Mouse (Mus musculus) activated CD4-positive, CD25-positive, alpha-beta regulatory T cell, adult 4 months (primary cell): ENCODE measurements around the gene Tnfsf10. TPM values are rescaled to one million over a fixed set of nuclear protein-coding genes. Genes with fewer than 3 reads are reported as not detected.

ENCODE experiments used
- ATAC-seq: one replicate; pipeline ENCODE4 v1.8.0; 2017
- polyA plus RNA-seq, 2 experiments: library from polyadenylated mRNA; unstranded; fragments of 100-300 nt; shearing (Covaris generic); gene quantifications; one replicate each; pipeline ENCODE4 v1.2.1; 2017

The Tnfsf10 gene
- polyA plus RNA-seq, 2 experiments from 2014 or later, result 18.8 to 23.6 TPM

- no peak for ATAC-seq
These were observed 5.9 kb upstream of the Tnfsf10 start for GRCm38 (mm10) chr3:27310973-27311372.

- ATAC-seq, result no peak
These were observed 5.4 kb upstream of the Tnfsf10 start for GRCm38 (mm10) chr3:27311475-27311874.

- peak; percentile 19 for ATAC-seq
These were observed 2.2 kb upstream of the Tnfsf10 start for GRCm38 (mm10) chr3:27314506-27315164.

GRCm38 (mm10) chr3:27317288-27318024 is 628 bp downstream of the Tnfsf10 start:
- ATAC-seq, result no peak

- no peak for ATAC-seq
These were observed 2.8 kb downstream of the Tnfsf10 start for GRCm38 (mm10) chr3:27319650-27320049.

- no peak for ATAC-seq
These were observed 4.0 kb downstream of the Tnfsf10 start for GRCm38 (mm10) chr3:27320613-27321495.

- ATAC-seq, result peak; percentile 67
These were observed 5.8 kb downstream of the Tnfsf10 start for GRCm38 (mm10) chr3:27322591-27322990.

GRCm38 (mm10) chr3:27323551-27323950 is 6.7 kb downstream of the Tnfsf10 start:
- no peak for ATAC-seq

DNA sequence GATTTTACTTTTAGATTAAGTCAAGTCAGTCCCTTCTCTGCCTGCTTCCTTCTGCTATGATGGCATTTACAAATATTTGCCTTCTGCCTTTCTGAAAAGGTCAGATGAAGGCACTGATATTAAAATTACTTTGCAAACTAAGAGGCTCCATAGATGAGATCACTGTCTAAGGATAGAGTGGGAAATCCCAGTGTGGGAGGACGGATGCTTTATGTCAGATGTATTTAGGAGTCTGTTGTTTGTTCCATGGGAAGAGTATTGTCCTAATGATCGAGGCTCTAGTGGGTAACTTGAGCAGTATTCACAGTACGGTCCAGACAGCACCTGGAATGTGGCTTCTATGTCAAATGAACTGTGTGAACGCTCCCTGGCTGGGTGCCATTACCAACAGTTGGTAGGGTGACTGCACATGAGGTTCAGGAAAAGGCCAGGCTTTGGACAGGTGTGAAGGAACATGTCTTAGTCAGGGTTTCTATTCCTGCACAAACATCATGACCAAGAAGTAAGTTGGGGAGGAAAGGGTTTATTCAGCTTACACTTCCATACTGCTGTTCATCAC is 9.9 kb downstream of the Tnfsf10 start:
- peak; percentile 7 for ATAC-seq

DNA sequence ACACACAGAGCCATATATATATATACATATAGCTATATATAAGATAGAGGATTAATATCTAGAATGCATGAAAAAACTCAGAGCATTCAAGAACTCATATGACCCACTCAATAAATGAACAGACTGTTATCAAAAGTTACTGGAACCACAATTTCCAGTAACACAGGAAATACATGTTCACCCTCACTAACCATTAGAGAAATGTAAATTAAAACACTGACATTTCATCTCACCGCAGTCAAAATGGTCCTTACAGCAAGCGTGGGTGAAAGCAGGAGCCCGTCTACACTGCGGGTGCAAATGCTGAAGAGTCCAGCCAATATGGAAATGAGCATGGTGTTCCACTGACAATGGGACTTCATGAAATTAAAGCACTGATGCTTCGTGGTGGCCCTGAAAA is 13.9 kb downstream of the Tnfsf10 start:
- peak; percentile 76 for ATAC-seq

DNA sequence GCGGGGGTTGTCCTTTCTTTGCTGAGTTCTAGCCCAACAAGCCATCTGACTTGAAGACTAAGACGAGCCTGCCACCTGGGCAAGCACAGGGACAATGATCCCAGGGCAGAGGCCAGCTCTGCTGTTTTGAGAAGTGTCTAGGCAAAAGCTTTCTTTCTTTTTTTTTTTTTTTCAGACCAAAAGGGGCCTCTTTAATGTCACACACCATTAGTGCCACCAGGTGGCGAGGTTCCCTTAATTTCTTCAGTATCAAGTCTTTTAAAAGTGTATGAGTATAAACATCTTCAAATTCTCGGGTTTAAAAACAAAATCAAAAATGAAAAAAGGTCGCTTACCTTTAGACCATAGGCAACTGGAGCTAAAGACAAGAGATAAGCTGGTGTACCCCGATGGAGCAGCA is 21.6 kb downstream of the Tnfsf10 start:
- peak; percentile 85 for ATAC-seq

DNA sequence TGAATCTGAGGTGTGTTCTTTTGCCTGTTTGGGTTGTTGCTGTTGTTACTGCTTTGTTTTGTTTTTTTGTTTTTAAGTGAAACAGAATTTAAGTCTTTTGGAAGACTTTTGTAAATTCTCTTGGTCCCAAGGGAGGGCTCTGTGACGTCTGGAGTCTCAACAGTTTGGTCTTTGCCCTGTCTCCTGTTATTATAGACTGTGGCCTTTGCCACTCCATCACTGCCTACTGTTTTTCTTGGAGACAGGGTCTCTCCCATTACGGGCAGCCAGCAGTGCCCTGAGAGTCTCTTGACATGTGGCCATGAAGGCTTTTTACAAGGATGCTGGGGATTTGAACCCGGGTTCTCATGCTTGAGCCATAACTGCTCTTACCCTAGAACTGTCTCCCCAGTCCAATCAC is 22.1 kb downstream of the Tnfsf10 start:
- ATAC-seq, result no peak

GRCm38 (mm10) chr3:27340757-27341156 is 23.9 kb downstream of the Tnfsf10 start:
- ATAC-seq, result no peak

DNA sequence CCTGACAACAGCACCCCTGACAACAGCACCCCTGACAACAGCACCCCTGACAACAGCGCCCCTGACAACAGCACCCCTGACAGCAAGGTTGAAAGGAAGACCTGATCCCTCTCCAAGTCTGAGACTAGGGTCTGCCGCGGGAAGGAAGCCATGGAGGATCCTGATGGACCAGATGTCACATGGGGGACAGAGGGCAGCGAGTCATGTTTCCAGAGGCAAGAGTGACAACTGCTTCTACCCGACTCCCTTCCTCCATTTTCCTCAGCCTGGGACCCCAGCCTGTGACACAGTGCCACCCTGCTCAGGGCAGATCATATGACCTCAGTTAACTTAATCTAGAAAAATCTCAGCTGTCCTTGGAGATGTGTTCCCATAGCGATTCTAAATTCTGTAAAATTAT is 25.6 kb downstream of the Tnfsf10 start:
- ATAC-seq, result no peak

GRCm38 (mm10) chr3:27345526-27345925 is 28.7 kb downstream of the Tnfsf10 start:
- peak; percentile 99 for ATAC-seq

DNA sequence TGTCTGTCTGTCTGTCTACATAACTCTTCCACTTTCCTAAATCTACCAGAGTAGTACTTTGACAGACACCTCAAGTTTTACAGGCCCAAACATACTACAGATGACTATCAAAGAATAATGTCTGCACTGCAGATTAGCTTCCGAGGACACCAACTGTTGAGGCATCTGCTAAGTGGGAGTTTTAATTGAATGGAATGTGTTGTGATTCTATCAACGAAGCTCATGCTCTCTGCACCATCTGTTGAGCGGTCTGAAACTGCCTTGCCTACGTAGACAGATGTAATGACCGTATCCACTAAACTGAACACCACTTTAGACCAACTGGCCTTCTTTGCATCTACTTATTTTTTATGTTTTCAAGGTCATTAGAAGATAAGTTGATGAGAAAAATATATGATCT is 31.6 kb downstream of the Tnfsf10 start:
- ATAC-seq, result no peak

- ATAC-seq, result no peak
These were observed 34.3 kb downstream of the Tnfsf10 start for GRCm38 (mm10) chr3:27351105-27351504.

- ATAC-seq, result no peak
These were observed 42.4 kb downstream of the Tnfsf10 start for GRCm38 (mm10) chr3:27359100-27359720.

DNA sequence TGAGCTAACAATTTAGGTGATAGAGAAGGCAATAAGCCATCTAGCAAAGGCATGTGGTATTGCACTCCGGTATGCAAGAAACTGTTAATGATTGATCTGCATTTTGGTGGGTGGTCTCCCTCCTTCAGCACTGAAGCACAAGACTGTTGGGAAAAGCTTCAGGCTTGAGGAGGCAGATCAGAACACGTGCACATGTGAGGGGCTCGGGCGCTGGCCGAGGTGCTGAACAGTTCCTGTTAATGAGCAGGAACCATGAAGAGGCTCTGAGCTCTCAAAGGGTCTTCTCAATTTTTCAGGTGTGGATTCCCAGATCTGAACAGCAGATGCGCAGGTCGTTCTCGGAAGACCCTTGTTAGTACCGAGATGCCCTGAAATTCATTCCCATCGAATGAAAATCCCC is 53.3 kb downstream of the Tnfsf10 start:
- ATAC-seq, result no peak

GRCm38 (mm10) chr3:27370582-27371275 is 53.9 kb downstream of the Tnfsf10 start:
- no peak for ATAC-seq

DNA sequence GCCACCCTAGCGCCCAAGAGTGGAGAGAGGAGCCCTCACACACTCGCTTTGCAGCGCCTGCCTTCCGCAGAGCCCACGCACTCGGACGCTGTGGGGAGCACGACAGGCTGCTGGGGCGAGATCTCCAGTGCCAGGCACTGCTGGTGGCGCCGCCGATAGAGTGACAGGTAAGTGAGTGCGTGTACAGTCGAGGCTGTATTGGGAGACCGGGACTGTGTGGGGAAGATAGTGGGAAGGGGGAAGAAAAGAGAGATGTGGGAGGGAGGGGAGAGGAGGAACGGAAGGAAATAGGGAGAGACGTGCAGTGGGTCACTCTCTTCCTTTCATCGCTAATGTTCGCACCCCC is 54.4 kb downstream of the Tnfsf10 start, which contains the start of gene Ghsr:
Ghsr (plus strand) TSS at position 76 of the 346 bp plus-strand sequence.
- no peak for ATAC-seq
